Mouse (Mus musculus) liver, embryonic 14.5 days (tissue): ENCODE results near the gene Kansl1. TPM values are rescaled to one million over a fixed set of nuclear protein-coding genes. Genes with fewer than 3 reads are reported as not detected.

Source experiments
- ATAC-seq: fragments of 200-750 bp; cut with Nextera tagmentation; 2 replicates; pipeline ENCODE4 v1.8.0; 2017; ENCODE audit warnings: moderate number of reproducible peaks, mild to moderate bottlenecking, moderate library complexity; ENCODE audit not compliant: insufficient read depth
- DNase-seq, 3 experiments: peaks; one replicate each; pipeline ENCODE4 v3.0.0-alpha.2; 2012 to 2013; ENCODE audit warnings: low read depth in 3 of 3, low spot score in 3 of 3
- H3K27ac ChIP-seq: fragments of 300-500 bp; sonication (generic); 2 replicates; pipeline ENCODE4 v1.5.1; 2014; ENCODE audit warnings: moderate library complexity, mild to moderate bottlenecking, control low read depth, inconsistent platforms
- H3K27me3 ChIP-seq: fragments of 300-500 bp; sonication (generic); 2 replicates; pipeline ENCODE4 v1.6.1; 2014; ENCODE audit warnings: mild to moderate bottlenecking, low read length, moderate library complexity; ENCODE audit not compliant: control insufficient read depth, insufficient read depth
- H3K36me3 ChIP-seq: fragments of 300-500 bp; sonication (generic); replicated peaks from 2 replicates; pipeline ENCODE4 v1.6.1; 2014; ENCODE audit warnings: low read depth; ENCODE audit not compliant: control insufficient read depth, insufficient read depth
- H3K4me1 ChIP-seq, 2 experiments: fragments of 200-500 bp in 1 of 2; fragments of 300-500 bp in 1 of 2; sonication (generic) in 1 of 2; replicated peaks; 2 replicates each; pipeline ENCODE4 v1.6.1; 2012 to 2014; ENCODE audit warnings: antibody characterized with exemption in 1 of 2, inconsistent platforms in 1 of 2, low read length in 1 of 2; ENCODE audit not compliant: control insufficient read depth in 2 of 2, insufficient read depth in 2 of 2
- H3K4me2 ChIP-seq: fragments of 300-500 bp; sonication (generic); 2 replicates; pipeline ENCODE4 v1.6.1; 2014; ENCODE audit warnings: low read depth, mild to moderate bottlenecking, control low read depth, moderate library complexity
- H3K4me3 ChIP-seq, 2 experiments: fragments of 200-500 bp in 1 of 2; fragments of 300-500 bp in 1 of 2; sonication (generic) in 1 of 2; 2 replicates each; pipeline ENCODE4 v1.5.1; 2012 to 2014; ENCODE audit warnings: low read depth in 2 of 2, low read length in 2 of 2, mild to moderate bottlenecking in 2 of 2, control low read depth in 1 of 2, inconsistent platforms in 1 of 2, moderate library complexity in 1 of 2; ENCODE audit not compliant: insufficient read depth in 1 of 2
- H3K9ac ChIP-seq: fragments of 300-500 bp; sonication (generic); replicated peaks from 2 replicates; pipeline ENCODE4 v1.6.1; 2014; ENCODE audit warnings: mild to moderate bottlenecking, control low read depth, moderate library complexity
- H3K9me3 ChIP-seq: fragments of 300-500 bp; sonication (generic); 2 replicates; pipeline ENCODE4 v1.6.1; 2016; ENCODE audit warnings: low read length, mixed read lengths; ENCODE audit not compliant: control insufficient read depth
- CTCF ChIP-seq: IDR thresholded peaks from 2 replicates; pipeline ENCODE4 v1.5.1; 2016; ENCODE audit warnings: antibody characterized with exemption, low read depth, control low read depth
- EP300 ChIP-seq: IDR thresholded peaks from 2 replicates; pipeline ENCODE4 v1.6.1; 2016; ENCODE audit warnings: antibody characterized with exemption, low read depth
- WGBS: fragments of 180-500 bp; shearing (Covaris S2); extraction: QIAGEN DNeasy Blood & Tissue Kit; methylation state at CpG from one replicate; pipeline ENCODE4 v1.1.7; 2014; ENCODE audit not compliant: insufficient replicate concordance; 5-methylcytosine and 5-hydroxymethylcytosine counted together
- microRNA-seq: library from miRNA; unstranded; fragments of <30 nt; microRNA quantifications from one replicate; pipeline ENCODE4, GENCODE M21; 2016
- polyA plus RNA-seq, 2 experiments: library from polyadenylated mRNA; depleted of rRNA in 1 of 2; stranded (reverse) in 1 of 2; unstranded in 1 of 2; fragments of >200 nt; fragmentation: Nextera tagmentation in 1 of 2; extraction: Ambion mirVana in 1 of 2; gene quantifications; 2 replicates each; pipeline versions ENCODE4 v1.2.1 to v1.2.3; 2012 to 2014

Kansl1 gene
- polyA plus RNA-seq, 2 experiments, result 5.3 to 12.3 TPM

DNA sequence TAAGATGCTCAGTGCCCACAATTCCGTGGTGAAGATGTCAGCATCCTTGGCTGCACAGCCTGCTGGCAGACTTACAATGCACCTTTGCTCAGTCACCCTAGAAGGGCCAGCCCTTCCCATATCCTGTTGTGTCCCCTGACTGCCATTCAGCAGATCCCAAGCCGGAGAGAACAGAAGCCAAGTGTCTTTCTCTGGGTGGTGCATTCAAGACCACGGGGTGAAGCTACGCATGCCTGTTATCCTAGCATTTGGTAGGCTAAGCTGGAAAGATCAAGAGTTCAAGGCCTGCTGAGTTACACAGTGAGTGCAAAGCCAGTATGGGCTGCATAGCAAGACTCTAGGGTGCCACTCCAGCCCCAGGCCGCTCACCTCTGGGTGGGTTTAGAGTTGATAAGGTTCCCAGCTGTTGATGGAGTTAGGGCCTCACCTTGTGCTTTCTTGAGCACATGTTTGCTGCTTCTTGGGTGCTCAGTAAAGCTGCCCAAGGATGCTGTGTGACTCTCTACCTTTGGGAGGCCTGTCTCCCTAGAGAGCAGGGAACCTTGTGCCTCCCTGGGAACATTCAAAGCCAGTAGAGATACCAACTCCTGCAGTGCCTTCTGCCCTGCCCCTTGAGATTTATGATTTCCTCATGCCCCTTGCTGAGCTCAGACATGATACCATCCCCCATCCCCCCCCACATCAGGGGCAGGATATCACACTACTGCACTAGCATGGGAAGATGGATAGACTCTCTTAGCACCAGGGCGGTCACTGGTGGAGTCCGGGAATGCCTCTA, 176.0 kb downstream of the Kansl1 start:
- Histone ChIP-seq H3K36me3 (no peaks in the 10 kb centered on the region), H3K27me3 (no peaks in the 10 kb centered on the region), H3K4me1 (peaks cover 30 to 38% of the 10 kb centered on the region in 2 experiments), H3K27ac (peak overlapping the region; percentile 64), H3K9ac (no peak overlapping the region), H3K9me3 (no peaks in the 10 kb centered on the region), H3K4me2 (peak overlapping the region; percentile 38), H3K4me3 (0 out of 4 replicates have a peak overlapping the region, but pooled peaks of 1 of the 2 experiments have one; percentile 18)
- ATAC-seq, result peak; percentile 22; the same call in 1 of the 2 replicates
- TF ChIP-seq EP300, result no peak
- TF ChIP-seq CTCF, result no peak
- no peak for DNase-seq
- WGBS, result 46% methylated on average over 7 of the region's 7 CpGs

DNA sequence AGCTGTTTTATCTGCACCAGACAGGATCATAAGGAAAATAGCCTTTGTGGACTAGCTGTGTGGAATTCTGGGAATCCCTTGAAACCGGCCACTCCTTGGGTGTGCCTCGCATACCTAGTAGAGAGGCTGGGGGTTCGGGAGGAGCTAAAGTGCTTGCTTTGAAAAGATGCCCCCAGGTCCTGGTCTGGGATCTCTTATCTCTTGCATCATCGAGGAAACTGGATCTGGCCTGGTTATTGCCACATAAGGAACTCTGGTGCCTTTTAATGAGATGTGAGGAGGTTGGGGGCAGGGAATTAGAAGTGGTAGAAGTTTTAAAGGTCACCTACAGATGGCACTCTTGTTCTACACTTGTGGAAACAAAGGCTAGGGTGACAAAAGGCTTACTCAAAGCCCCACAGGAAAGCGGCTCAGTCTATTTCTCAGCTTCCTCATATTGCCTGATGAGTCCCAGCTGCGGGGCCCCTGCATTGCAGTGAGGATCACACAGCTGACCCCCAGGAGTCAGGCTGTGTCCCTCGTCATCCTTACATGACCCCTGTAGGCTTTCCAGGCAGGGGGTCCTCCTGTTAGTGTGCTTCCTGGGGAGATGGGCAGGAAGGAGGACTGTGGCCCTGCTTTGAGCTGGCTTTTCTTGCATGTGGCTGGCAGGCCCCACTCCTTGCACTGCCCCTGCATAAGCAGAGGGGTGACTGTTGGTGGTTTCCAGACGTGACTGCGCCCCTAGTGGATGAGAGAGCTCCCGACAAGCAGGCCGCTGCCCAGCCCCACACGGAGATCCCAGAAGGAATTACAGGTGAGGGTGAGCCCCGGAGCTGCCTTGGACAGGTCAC, 179.2 kb downstream of the Kansl1 start:
- H3K27ac ChIP-seq, result no peak overlapping the region
- ATAC-seq, result peak; percentile 44; the same call in 1 of the 2 replicates
- peaks cover 23 to 29% of the 10 kb centered on the region in 2 experiments for H3K4me1 ChIP-seq

DNA sequence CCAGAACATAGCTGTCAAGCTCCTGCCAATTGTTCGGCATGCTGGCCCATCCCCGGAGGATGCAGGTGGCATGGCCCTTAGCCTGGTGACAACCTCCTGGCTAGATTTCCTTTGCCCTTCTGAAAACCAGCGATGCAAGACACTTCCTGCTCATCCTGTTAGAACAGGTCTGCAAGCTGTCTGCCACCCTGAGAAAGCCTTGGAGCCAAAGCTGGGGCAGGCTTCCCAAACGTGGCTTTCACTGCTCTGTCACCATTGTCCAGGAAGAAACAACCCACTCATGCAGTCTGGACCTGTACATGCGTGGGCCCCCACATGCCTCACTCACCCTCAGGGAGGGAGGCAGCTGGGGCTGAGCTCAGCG, 179.8 kb downstream of the Kansl1 start:
- H3K27ac ChIP-seq, result no peak overlapping the region
- no peak overlapping the region for H3K4me3 ChIP-seq
- no peaks in the 10 kb centered on the region for H3K27me3 ChIP-seq
- H3K4me1 ChIP-seq, result peaks cover 19 to 23% of the 10 kb centered on the region in 2 experiments
- H3K9ac ChIP-seq, result no peak overlapping the region
- no peaks in the 10 kb centered on the region for H3K36me3 ChIP-seq
- no peak for TF ChIP-seq EP300
- TF ChIP-seq CTCF, result no peak
- DNase-seq, result no peak
- no peak overlapping the region for H3K4me2 ChIP-seq
- WGBS, result 49% methylated on average over 6 of the region's 6 CpGs
- no peak for ATAC-seq
- H3K9me3 ChIP-seq, result no peaks in the 10 kb centered on the region

More for the DNA sequence above, 179.2 kb downstream of the Kansl1 start:
- Histone ChIP-seq H3K27me3 (no peaks in the 10 kb centered on the region), H3K9me3 (no peaks in the 10 kb centered on the region), H3K36me3 (no peaks in the 10 kb centered on the region), H3K4me2 (peak overlapping the region; percentile 4; the same call in 1 of the 2 replicates), H3K9ac (no peak overlapping the region), H3K4me3 (no peak overlapping the region)
- 26% methylated on average over 13 of the region's 13 CpGs for WGBS
- peak; percentile 36 to 60 (median 36) for DNase-seq
- TF ChIP-seq EP300, result no peak
- TF ChIP-seq CTCF, result peak; percentile 90

DNA sequence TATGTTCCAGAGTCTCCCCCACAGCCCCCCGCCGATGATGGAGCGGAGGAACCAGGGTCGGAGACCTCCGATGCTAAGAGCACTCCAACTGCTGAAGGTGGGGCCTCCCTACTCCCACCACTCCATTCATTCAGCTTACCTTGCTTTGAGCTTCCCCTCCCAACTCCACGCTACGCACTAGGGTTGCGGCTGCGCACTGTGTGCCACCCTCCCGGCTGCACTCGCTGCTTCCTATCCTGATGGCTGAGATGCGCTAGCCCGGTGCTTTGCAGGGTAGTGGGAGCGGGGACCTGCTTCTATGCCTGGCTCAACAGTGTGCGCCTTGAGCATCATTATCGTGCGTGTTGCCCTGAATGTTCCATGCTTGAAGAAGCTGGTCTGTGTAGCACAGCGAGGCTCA, 181.5 kb downstream of the Kansl1 start:
- WGBS, result 86% methylated on average over 18 of the region's 18 CpGs
- Histone ChIP-seq H3K4me2 (no peak overlapping the region), H3K27ac (no peak overlapping the region), H3K4me1 (peaks cover 2 to 6% of the 10 kb centered on the region in 2 experiments; a peak in 3 of 4 replicates), H3K27me3 (no peaks in the 10 kb centered on the region), H3K9ac (no peak overlapping the region), H3K4me3 (no peak overlapping the region), H3K36me3 (no peaks in the 10 kb centered on the region), H3K9me3 (no peaks in the 10 kb centered on the region)
- ATAC-seq (no peak), DNase-seq (no peak)
- TF ChIP-seq EP300 (no peak), CTCF (no peak)

Small RNA genes lying within 50 kb of the gene (microRNA-seq; reads per million reads assigned to microRNA genes)
- gene Gm47315, result not detected

Other genes with a start within 250 kb of the Kansl1 start
- gene Mapt, start 237.5 kb downstream of the Kansl1 start, polyA plus RNA-seq (2012; rRNA removed), result 0.17 and 0.42 TPM in 2 replicates
- 0.20 and 0.43 TPM in 2 replicates for gene Mapt, start 237.5 kb downstream of the Kansl1 start, polyA plus RNA-seq (2014; fragmentation: Nextera tagmentation; extraction: Ambion mirVana)
- gene Cdc27, start 81.8 kb upstream of the Kansl1 start, polyA plus RNA-seq (2012; rRNA removed), result 8.1 and 12.1 TPM in 2 replicates
- 20.0 and 23.8 TPM in 2 replicates for gene Cdc27, start 81.8 kb upstream of the Kansl1 start, polyA plus RNA-seq (2014; fragmentation: Nextera tagmentation; extraction: Ambion mirVana)
- gene Myl4, start 81.8 kb upstream of the Kansl1 start, polyA plus RNA-seq (2012; rRNA removed), result 0.45 and 0.50 TPM in 2 replicates
- 0.51 and 0.63 TPM in 2 replicates for gene Myl4, start 81.8 kb upstream of the Kansl1 start, polyA plus RNA-seq (2014; fragmentation: Nextera tagmentation; extraction: Ambion mirVana)
- 10.1 and 11.2 TPM in 2 replicates for gene Itgb3, start 139.1 kb upstream of the Kansl1 start, polyA plus RNA-seq (2012; rRNA removed)
- gene Itgb3, start 139.1 kb upstream of the Kansl1 start, polyA plus RNA-seq (2014; fragmentation: Nextera tagmentation; extraction: Ambion mirVana), result 5.7 and 6.9 TPM in 2 replicates
- 0.01 and 0.02 TPM in 2 replicates for gene Gm11639, start 216.8 kb upstream of the Kansl1 start, polyA plus RNA-seq (2012; rRNA removed)
- gene Gm11639, start 216.8 kb upstream of the Kansl1 start, polyA plus RNA-seq (2014; fragmentation: Nextera tagmentation; extraction: Ambion mirVana), result 0.04 and 0.06 TPM in 2 replicates